In the genomic region with DNA sequence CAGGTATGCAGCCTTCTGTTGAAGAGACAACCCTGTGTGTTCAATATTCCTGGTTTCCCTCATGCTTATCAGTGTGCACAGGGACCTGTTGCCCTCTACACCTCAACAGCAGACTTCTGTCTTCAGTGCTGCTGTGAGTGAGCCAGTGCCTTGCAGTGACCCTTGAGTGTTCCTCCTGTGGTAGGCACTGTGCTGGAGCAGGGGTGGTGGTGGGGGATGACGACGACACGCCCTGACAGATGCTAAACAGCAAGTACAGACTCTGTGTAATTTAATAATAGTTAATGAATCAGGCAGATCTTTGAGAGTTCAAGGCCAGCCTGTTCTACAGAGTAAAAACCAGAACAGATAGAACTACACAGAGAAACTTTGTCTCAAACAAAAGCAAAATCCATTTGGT, we compare ENCODE assay signal across 21 mouse cellular contexts. TPM values are rescaled to one million over a fixed set of nuclear protein-coding genes. Genes with fewer than 3 reads are reported as not detected.
A peak's percentile ranks its signal among the peaks of the same experiment; 100 is the strongest.
DNase-seq lines count a peak whose midpoint lies in the region; ATAC-seq and TF ChIP-seq lines count a peak whose summit lies in the region.
"Had no signal": no experiment of that assay in that cellular context is flagged by ENCODE, and none has a peak within 500 bp of the region (broad histone marks: within the 10 kb centered on the region; RNA-seq: fewer than 3 reads in every experiment).

No protein-coding gene starts in this region.

- 0 out of 2 replicates have a peak overlapping the region, but pooled peaks have one; percentile 22 for H3K4me2 ChIP-seq in liver, embryonic 12.5 days
- H3K4me2 ChIP-seq in intestine, embryonic 15.5 days (replicated peaks), result no peak overlapping the region
- H3K4me2 ChIP-seq in hindbrain, postnatal 0 days (ENCODE audit: low read depth, low read length), result no peak overlapping the region
- H3K4me2 ChIP-seq: forebrain, embryonic 13.5 days; limb, embryonic 13.5 days had no signal

- 90% methylated on average over 3 of the region's 3 CpGs for WGBS in heart, embryonic 10.5 days
- WGBS in liver, embryonic 12.5 days (ENCODE audit: insufficient replicate concordance), result 84% methylated on average over 3 of the region's 3 CpGs
- 92% methylated on average over 3 of the region's 3 CpGs for WGBS in intestine, embryonic 15.5 days
- WGBS in small intestine, adult 2 months, result 76% methylated on average over 3 of the region's 3 CpGs
- 95% methylated on average over 3 of the region's 3 CpGs for WGBS in hindbrain, postnatal 0 days
- 93% methylated on average over 3 of the region's 3 CpGs for WGBS in kidney, adult 2 months

- no peak for TF ChIP-seq POLR2A in small intestine, adult 2 months (IDR thresholded peaks at IDR 0.05; ENCODE audit: low read depth, low read length)
- no peak for TF ChIP-seq POLR2A in kidney, adult 2 months (IDR thresholded peaks at IDR 0.05; ENCODE audit: low read depth, low read length)

- H3K27me3 ChIP-seq in heart, embryonic 10.5 days (ENCODE audit: insufficient read depth, poor library complexity, severe bottlenecking), result no peaks in the 10 kb centered on the region
- H3K27me3 ChIP-seq in liver, embryonic 12.5 days (replicated peaks), result no peaks in the 10 kb centered on the region
- H3K27me3 ChIP-seq in intestine, embryonic 15.5 days (replicated peaks), result no peaks in the 10 kb centered on the region
- no peaks in the 10 kb centered on the region for H3K27me3 ChIP-seq in small intestine, adult 2 months (ENCODE audit: control insufficient read depth, insufficient read depth, low read length)
- no peaks in the 10 kb centered on the region for H3K27me3 ChIP-seq in hindbrain, postnatal 0 days (ENCODE audit: insufficient read depth, low read length)
- no peaks in the 10 kb centered on the region for H3K27me3 ChIP-seq in kidney, adult 2 months (replicated peaks; ENCODE audit: control insufficient read depth, insufficient read depth, low read length)
- H3K27me3 ChIP-seq: forebrain, embryonic 13.5 days; limb, embryonic 13.5 days; Patski had no signal

- H3K27ac ChIP-seq in heart, embryonic 10.5 days, result peak overlapping the region; percentile 69; the same call in 1 of the 2 replicates
- H3K27ac ChIP-seq in liver, embryonic 12.5 days, result no peak overlapping the region; the same call in 1 of the 2 replicates
- H3K27ac ChIP-seq in intestine, embryonic 15.5 days, result 0 out of 2 replicates have a peak overlapping the region, but pooled peaks have one; percentile 20
- peak overlapping the region; percentile 33; the same call in 1 of the 2 replicates for H3K27ac ChIP-seq in small intestine, adult 2 months (ENCODE audit: insufficient read depth, low read depth, low read length)
- no peak overlapping the region for H3K27ac ChIP-seq in hindbrain, postnatal 0 days
- H3K27ac ChIP-seq in kidney, adult 2 months (ENCODE audit: insufficient read depth, low read depth, low read length), result no peak overlapping the region
- H3K27ac ChIP-seq: forebrain, embryonic 13.5 days; limb, embryonic 13.5 days had no signal

- H3K4me1 ChIP-seq in heart, embryonic 10.5 days, result peaks cover 61% of the 10 kb centered on the region
- H3K4me1 ChIP-seq in liver, embryonic 12.5 days, result peaks cover 64% of the 10 kb centered on the region
- peaks cover 30% of the 10 kb centered on the region for H3K4me1 ChIP-seq in intestine, embryonic 15.5 days (replicated peaks)
- H3K4me1 ChIP-seq in small intestine, adult 2 months (ENCODE audit: control insufficient read depth, insufficient read depth, insufficient read length, low read length), result peaks cover 23% of the 10 kb centered on the region
- H3K4me1 ChIP-seq in hindbrain, postnatal 0 days (ENCODE audit: insufficient read depth, low read length), result peaks cover 15% of the 10 kb centered on the region
- peaks cover 13% of the 10 kb centered on the region; the same call in 1 of the 2 replicates for H3K4me1 ChIP-seq in kidney, adult 2 months (ENCODE audit: control insufficient read depth, insufficient read depth, low read length)

- TF ChIP-seq CTCF in small intestine, adult 2 months (IDR thresholded peaks at IDR 0.05; ENCODE audit: extremely low read depth, insufficient read length, insufficient replicate concordance, low read depth, low read length), result no peak
- TF ChIP-seq CTCF in hindbrain, postnatal 0 days (IDR thresholded peaks at IDR 0.05; ENCODE audit: low read depth), result no peak
- TF ChIP-seq CTCF in kidney, adult 2 months (conservative IDR thresholded peaks at IDR 0.05; ENCODE audit: insufficient read depth, insufficient read length, low read depth, low read length), result no peak

- H3K36me3 ChIP-seq in heart, embryonic 10.5 days, result peaks cover 27% of the 10 kb centered on the region
- peaks cover 55% of the 10 kb centered on the region for H3K36me3 ChIP-seq in liver, embryonic 12.5 days
- 0 out of 2 replicates have a peak, but pooled peaks cover 5% of the 10 kb centered on the region for H3K36me3 ChIP-seq in intestine, embryonic 15.5 days
- peaks cover 3% of the 10 kb centered on the region; the same call in 1 of the 2 replicates for H3K36me3 ChIP-seq in small intestine, adult 2 months (ENCODE audit: control insufficient read depth, insufficient read depth, low read length)
- H3K36me3 ChIP-seq in hindbrain, postnatal 0 days (ENCODE audit: insufficient read depth, low read length), result 0 out of 2 replicates have a peak, but pooled peaks cover 3% of the 10 kb centered on the region
- no peaks in the 10 kb centered on the region for H3K36me3 ChIP-seq in kidney, adult 2 months (ENCODE audit: control insufficient read depth, insufficient read depth, low read length)

- no peak for DNase-seq in heart, embryonic 10.5 days (ENCODE audit: low spot score)
- DNase-seq in heart, adult 9 months (ENCODE audit: low spot score in 2 of 2), result no peak
- no peak for DNase-seq in liver
- no peak for DNase-seq in hindbrain, postnatal 0 days (ENCODE audit: low spot score)
- no peak for DNase-seq in kidney, adult 2 months
- DNase-seq: cerebellum, adult 2 months; gastrocnemius, postnatal 10 days; kidney, postnatal 36 days; lung, postnatal 10 days; right cerebral cortex, postnatal 25 days; thymus, postnatal 4 days had no signal

- no peaks in the 10 kb centered on the region for H3K9me3 ChIP-seq in heart, embryonic 10.5 days
- H3K9me3 ChIP-seq in liver, embryonic 12.5 days (replicated peaks), result peaks cover under 1% of the 10 kb centered on the region; the same call in 1 of the 2 replicates
- H3K9me3 ChIP-seq in intestine, embryonic 15.5 days, result no peaks in the 10 kb centered on the region
- no peaks in the 10 kb centered on the region for H3K9me3 ChIP-seq in hindbrain, postnatal 0 days (ENCODE audit: low read length)
- H3K9me3 ChIP-seq: forebrain, embryonic 13.5 days; limb, embryonic 13.5 days had no signal

- no peak for ATAC-seq in liver, embryonic 12.5 days
- no peak for ATAC-seq in intestine, embryonic 15.5 days
- no peak for ATAC-seq in hindbrain, postnatal 0 days
- ATAC-seq: forebrain, embryonic 13.5 days; midbrain, embryonic 16.5 days; Patski had no signal

- H3K4me3 ChIP-seq in heart, embryonic 10.5 days, result no peak overlapping the region
- H3K4me3 ChIP-seq in liver, embryonic 12.5 days, result no peak overlapping the region
- H3K4me3 ChIP-seq in intestine, embryonic 15.5 days (replicated peaks), result no peak overlapping the region
- H3K4me3 ChIP-seq in small intestine, adult 2 months (ENCODE audit: low read depth, low read length), result no peak overlapping the region
- no peak overlapping the region for H3K4me3 ChIP-seq in hindbrain, postnatal 0 days (ENCODE audit: low read length)
- no peak overlapping the region for H3K4me3 ChIP-seq in kidney, adult 2 months (ENCODE audit: insufficient read depth, low read depth, low read length)
- H3K4me3 ChIP-seq: erythroblast, embryonic 14.5 days; forebrain, embryonic 13.5 days; limb, embryonic 13.5 days had no signal

- H3K9ac ChIP-seq in liver, embryonic 12.5 days, result no peak overlapping the region
- H3K9ac ChIP-seq in intestine, embryonic 15.5 days, result no peak overlapping the region
- no peak overlapping the region for H3K9ac ChIP-seq in hindbrain, postnatal 0 days (replicated peaks; ENCODE audit: low read length)
- H3K9ac ChIP-seq: forebrain, embryonic 13.5 days; limb, embryonic 13.5 days had no signal

RNA-seq across cellular contexts. Expression of gene Tab1, which starts 3.7 kb away (rescaled TPM):
- 34.2 and 38.1 TPM in 2 replicates for polyA plus RNA-seq in heart, embryonic 10.5 days (2016; fragmentation: Nextera tagmentation; extraction: Ambion mirVana)
- 18.5 and 18.9 TPM in 2 replicates for polyA plus RNA-seq in liver, embryonic 12.5 days (2016; fragmentation: Nextera tagmentation; extraction: Ambion mirVana)
- 28.5 and 29.0 TPM in 2 replicates for polyA plus RNA-seq in intestine, embryonic 15.5 days (2015; fragmentation: Nextera tagmentation; extraction: Ambion mirVana)
- 14.7 and 28.6 TPM in 2 replicates for polyA plus RNA-seq in small intestine, adult 2 months (2012; rRNA removed)
- total RNA-seq in hindbrain, postnatal 0 days (2014; rRNA removed), result 55.0 and 58.6 TPM in 2 replicates
- 26.5 and 27.9 TPM in 2 replicates for polyA plus RNA-seq in hindbrain, postnatal 0 days (2015; fragmentation: Nextera tagmentation; extraction: Ambion mirVana)
- 26.7 and 28.5 TPM in 2 replicates for polyA plus RNA-seq in kidney, adult 2 months (2012; rRNA removed)

RNA-seq across cellular contexts. Expression of gene Mgat3, which starts 36.9 kb away (rescaled TPM):
- 1.1 and 2.8 TPM in 2 replicates for polyA plus RNA-seq in heart, embryonic 10.5 days (2016; fragmentation: Nextera tagmentation; extraction: Ambion mirVana)
- polyA plus RNA-seq in liver, embryonic 12.5 days (2016; fragmentation: Nextera tagmentation; extraction: Ambion mirVana), result 0.96 and 1.2 TPM in 2 replicates
- 12.1 and 13.6 TPM in 2 replicates for polyA plus RNA-seq in intestine, embryonic 15.5 days (2015; fragmentation: Nextera tagmentation; extraction: Ambion mirVana)
- polyA plus RNA-seq in small intestine, adult 2 months (2012; rRNA removed), result 28.4 and 62.6 TPM in 2 replicates
- total RNA-seq in hindbrain, postnatal 0 days (2014; rRNA removed), result 99.6 and 106 TPM in 2 replicates
- 13.2 and 13.5 TPM in 2 replicates for polyA plus RNA-seq in hindbrain, postnatal 0 days (2015; fragmentation: Nextera tagmentation; extraction: Ambion mirVana)
- 70.5 and 77.1 TPM in 2 replicates for polyA plus RNA-seq in kidney, adult 2 months (2012; rRNA removed)
- total RNA-seq: common myeloid progenitor, adult 5-6 weeks; megakaryocyte-erythroid progenitor cell, adult 5-6 weeks had no signal
- polyA plus RNA-seq: erythroblast, embryonic 14.5 days had no signal

RNA-seq across cellular contexts. Expression of gene Rpl3, which starts 45.0 kb away (rescaled TPM):
- 770 and 980 TPM in 2 replicates for polyA plus RNA-seq in heart, embryonic 10.5 days (2016; fragmentation: Nextera tagmentation; extraction: Ambion mirVana)
- polyA plus RNA-seq in liver, embryonic 12.5 days (2016; fragmentation: Nextera tagmentation; extraction: Ambion mirVana), result 912 and 924 TPM in 2 replicates
- polyA plus RNA-seq in intestine, embryonic 15.5 days (2015; fragmentation: Nextera tagmentation; extraction: Ambion mirVana), result 1,109 and 1,134 TPM in 2 replicates
- 129 and 298 TPM in 2 replicates for polyA plus RNA-seq in small intestine, adult 2 months (2012; rRNA removed)
- total RNA-seq in hindbrain, postnatal 0 days (2014; rRNA removed), result 599 and 600 TPM in 2 replicates
- 527 and 544 TPM in 2 replicates for polyA plus RNA-seq in hindbrain, postnatal 0 days (2015; fragmentation: Nextera tagmentation; extraction: Ambion mirVana)
- 511 and 689 TPM in 2 replicates for polyA plus RNA-seq in kidney, adult 2 months (2012; rRNA removed)

RNA-seq across cellular contexts. Expression of gene Syngr1, which starts 45.5 kb away (rescaled TPM):
- 6.7 and 11.6 TPM in 2 replicates for polyA plus RNA-seq in heart, embryonic 10.5 days (2016; fragmentation: Nextera tagmentation; extraction: Ambion mirVana)
- polyA plus RNA-seq in liver, embryonic 12.5 days (2016; fragmentation: Nextera tagmentation; extraction: Ambion mirVana), result 20.4 and 21.9 TPM in 2 replicates
- polyA plus RNA-seq in intestine, embryonic 15.5 days (2015; fragmentation: Nextera tagmentation; extraction: Ambion mirVana), result 18.2 and 18.7 TPM in 2 replicates
- polyA plus RNA-seq in small intestine, adult 2 months (2012; rRNA removed), result 13.4 and 29.1 TPM in 2 replicates
- 155 and 157 TPM in 2 replicates for total RNA-seq in hindbrain, postnatal 0 days (2014; rRNA removed)
- polyA plus RNA-seq in hindbrain, postnatal 0 days (2015; fragmentation: Nextera tagmentation; extraction: Ambion mirVana), result 73.4 and 78.6 TPM in 2 replicates
- 94.8 and 106 TPM in 2 replicates for polyA plus RNA-seq in kidney, adult 2 months (2012; rRNA removed)

Comparison
In these comparisons a context has a peak if more than half of its experiments do, and no peak if none do; other contexts are left out.
1. H3K27ac ChIP-seq: peak in heart, embryonic 10.5 days (single experiment), intestine, embryonic 15.5 days (single experiment) and small intestine, adult 2 months (single experiment); none in liver, embryonic 12.5 days (single experiment), hindbrain, postnatal 0 days (single experiment) and kidney, adult 2 months (single experiment).